Mouse (Mus musculus) right cerebral cortex, postnatal 36 days (tissue): ENCODE results near the gene Vmn2r102.

Source experiments
- DNase-seq, 2 experiments: peaks; one replicate each; pipeline ENCODE4 v3.0.0; 2022; ENCODE audit warnings: low spot score in 2 of 2, mixed read lengths in 1 of 2

Vmn2r102 gene

GRCm38 (mm10) chr17:19660028-19660427 lies at the start of gene Vmn2r102:
TSS of gene Vmn2r102 (plus strand) at chr17:19660328.
- no peak for DNase-seq

- no peak for DNase-seq
These were observed 30.8 kb upstream of the Vmn2r102 start for GRCm38 (mm10) chr17:19629328-19629727.

- no peak for DNase-seq
These were observed 1.7 kb upstream of the Vmn2r102 start for GRCm38 (mm10) chr17:19658447-19658846.

- no peak for DNase-seq
These were observed 31.9 kb downstream of the Vmn2r102 start for GRCm38 (mm10) chr17:19692062-19692461.
